Mouse (Mus musculus): Measurements from ENCODE around the gene Ttyh2.

DNA sequence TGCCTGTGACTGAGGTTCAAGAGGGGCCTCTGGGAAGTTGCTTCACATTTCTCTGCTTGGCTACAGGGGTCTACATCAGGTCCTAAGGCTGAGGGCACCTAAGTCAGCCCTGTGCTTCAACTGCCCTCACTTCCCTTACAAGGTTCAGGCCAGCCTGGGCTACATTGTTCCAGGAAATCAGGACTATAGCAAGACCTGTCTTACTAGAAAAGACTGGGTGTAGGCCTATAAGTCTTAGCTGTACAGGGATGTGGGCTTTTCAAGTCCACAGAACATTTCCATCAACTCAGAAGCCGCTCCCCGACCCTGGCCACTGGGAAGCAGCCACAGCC lies 1.5 kb upstream of the Ttyh2 start:
- TF ChIP-seq CTCF (IDR thresholded peaks at IDR 0.05; ENCODE audit: borderline replicate concordance, insufficient read depth, low read depth, low read length) (no peak), POLR2A (IDR thresholded peaks at IDR 0.05; ENCODE audit: borderline replicate concordance, insufficient read depth, low read length) (no peak)

All from cerebellum, adult 2 months (tissue).